Mouse (Mus musculus) neural tube, embryonic 10.5 days (tissue): ENCODE measurements around the gene Acvr1.

Experiments used
- DNase-seq: peaks from one replicate; pipeline ENCODE4 v3.0.0-alpha.2; 2017; ENCODE audit warnings: low spot score; ENCODE audit errors: extremely low spot score

Acvr1 gene

GRCm38 (mm10) chr2:58520727-58521126, 46.2 kb downstream of the Acvr1 start:
- DNase-seq: no peak

- no peak for DNase-seq
These were observed 48.4 kb downstream of the Acvr1 start for GRCm38 (mm10) chr2:58518517-58518916.

GRCm38 (mm10) chr2:58516920-58517319, 50.0 kb downstream of the Acvr1 start:
- DNase-seq: no peak

- DNase-seq: no peak
These were observed 51.0 kb downstream of the Acvr1 start for GRCm38 (mm10) chr2:58516000-58516399.

GRCm38 (mm10) chr2:58514489-58514888, 52.5 kb downstream of the Acvr1 start:
- DNase-seq: no peak

- DNase-seq: no peak
These were observed 53.7 kb downstream of the Acvr1 start for GRCm38 (mm10) chr2:58513212-58513611.

- DNase-seq: no peak
These were observed 56.8 kb downstream of the Acvr1 start for GRCm38 (mm10) chr2:58510192-58510591.

GRCm38 (mm10) chr2:58505306-58506090, 61.5 kb downstream of the Acvr1 start:
- DNase-seq: no peak

- no peak for DNase-seq
These were observed 70.1 kb downstream of the Acvr1 start for GRCm38 (mm10) chr2:58496647-58497410.

GRCm38 (mm10) chr2:58495271-58495670, 71.7 kb downstream of the Acvr1 start:
- DNase-seq: no peak

GRCm38 (mm10) chr2:58493685-58494635, 73.0 kb downstream of the Acvr1 start:
- DNase-seq: no peak

- DNase-seq: no peak
These were observed 77.7 kb downstream of the Acvr1 start for GRCm38 (mm10) chr2:58489275-58489674.

GRCm38 (mm10) chr2:58488404-58488803, 78.6 kb downstream of the Acvr1 start:
- DNase-seq: no peak

GRCm38 (mm10) chr2:58487279-58487560, 79.7 kb downstream of the Acvr1 start:
- DNase-seq: no peak

- no peak for DNase-seq
These were observed 80.3 kb downstream of the Acvr1 start for GRCm38 (mm10) chr2:58486441-58487278.

GRCm38 (mm10) chr2:58485683-58486082, 81.3 kb downstream of the Acvr1 start:
- DNase-seq: no peak

- no peak for DNase-seq
These were observed 81.8 kb downstream of the Acvr1 start for GRCm38 (mm10) chr2:58485152-58485551.

GRCm38 (mm10) chr2:58484284-58484965, 82.5 kb downstream of the Acvr1 start:
- no peak for DNase-seq

GRCm38 (mm10) chr2:58481450-58482100, 85.4 kb downstream of the Acvr1 start:
- no peak for DNase-seq

GRCm38 (mm10) chr2:58480764-58481163, 86.2 kb downstream of the Acvr1 start:
- DNase-seq: no peak
